Mouse (Mus musculus): ENCODE results near the gene 4930562C15Rik. TPM values are rescaled to one million over a fixed set of nuclear protein-coding genes. Genes with fewer than 3 reads are reported as not detected.

The 4930562C15Rik gene
- total RNA-seq, 2 experiments from 2014 or later: not detected

DNA sequence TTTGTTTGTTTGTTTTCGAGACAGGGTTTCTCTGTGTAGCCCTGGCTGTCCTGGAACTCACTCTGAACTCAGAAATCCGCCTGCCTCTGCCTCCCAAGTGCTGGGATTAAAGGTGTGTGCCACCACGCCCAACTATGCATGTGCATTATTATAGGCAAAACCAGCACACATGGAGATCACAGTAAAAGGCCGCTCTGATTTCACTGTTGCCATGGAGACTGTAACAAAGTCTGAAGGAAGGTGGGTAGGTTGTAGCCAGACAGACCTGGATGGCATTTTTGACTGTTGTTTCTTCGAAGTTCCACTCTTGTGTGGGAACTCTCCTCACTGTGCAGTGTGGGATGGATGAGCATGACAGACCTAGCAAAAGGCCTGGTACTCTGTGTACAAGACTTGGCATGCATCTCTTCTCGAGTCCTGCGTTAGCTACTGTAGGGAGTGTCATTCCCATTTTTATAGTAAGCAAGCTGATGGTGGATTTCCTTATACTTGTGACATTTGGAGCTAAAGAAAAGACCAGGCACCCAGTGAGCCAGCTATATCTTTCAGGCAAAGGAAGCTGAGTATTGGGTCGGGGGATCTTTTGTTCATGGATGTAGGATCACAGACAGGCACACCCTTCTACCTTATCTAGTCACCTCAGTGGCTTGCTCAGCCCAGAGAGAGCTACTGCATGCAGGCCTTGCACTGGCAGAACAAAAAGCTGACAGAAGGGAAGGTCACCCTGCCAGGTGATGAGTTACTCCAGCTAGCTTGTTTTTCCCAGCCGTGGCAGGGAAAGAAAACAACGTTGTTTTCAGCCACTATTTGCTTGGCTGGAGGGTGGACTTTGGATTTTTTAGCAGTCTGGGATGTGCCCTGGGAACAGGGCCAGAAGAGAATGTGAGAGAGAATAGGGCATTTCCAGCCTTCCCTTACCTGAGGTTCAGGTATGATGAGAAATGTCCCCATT, 46.5 kb downstream of the 4930562C15Rik start:
- DNase-seq (ENCODE audit: low spot score in 2 of 2): peak in 1 of 2 experiments; percentile 54
- intact Hi-C loops (cut with DNase I): no loop called here

DNA sequence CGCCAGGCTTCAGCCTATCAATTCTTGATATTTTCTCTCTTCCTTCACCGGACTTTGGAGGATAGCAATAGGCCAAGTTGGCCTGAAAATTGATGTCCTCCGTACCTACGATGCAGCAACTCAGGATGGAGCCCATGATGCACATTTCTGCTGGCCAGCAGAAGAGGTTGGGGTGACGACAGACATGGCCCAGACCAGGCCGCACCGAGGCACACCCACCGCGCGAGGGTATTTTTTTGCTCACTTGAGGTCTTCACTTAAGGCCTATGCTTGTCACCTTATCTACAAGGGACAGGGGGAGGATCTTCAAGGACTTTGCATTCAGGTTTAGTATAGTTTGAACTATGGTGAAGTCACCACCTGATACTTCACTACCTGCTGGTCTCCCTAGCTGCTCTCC, 49.7 kb downstream of the 4930562C15Rik start:
- DNase-seq (ENCODE audit: low spot score in 2 of 2): no peak
- intact Hi-C loops (cut with DNase I): no loop called here

DNA sequence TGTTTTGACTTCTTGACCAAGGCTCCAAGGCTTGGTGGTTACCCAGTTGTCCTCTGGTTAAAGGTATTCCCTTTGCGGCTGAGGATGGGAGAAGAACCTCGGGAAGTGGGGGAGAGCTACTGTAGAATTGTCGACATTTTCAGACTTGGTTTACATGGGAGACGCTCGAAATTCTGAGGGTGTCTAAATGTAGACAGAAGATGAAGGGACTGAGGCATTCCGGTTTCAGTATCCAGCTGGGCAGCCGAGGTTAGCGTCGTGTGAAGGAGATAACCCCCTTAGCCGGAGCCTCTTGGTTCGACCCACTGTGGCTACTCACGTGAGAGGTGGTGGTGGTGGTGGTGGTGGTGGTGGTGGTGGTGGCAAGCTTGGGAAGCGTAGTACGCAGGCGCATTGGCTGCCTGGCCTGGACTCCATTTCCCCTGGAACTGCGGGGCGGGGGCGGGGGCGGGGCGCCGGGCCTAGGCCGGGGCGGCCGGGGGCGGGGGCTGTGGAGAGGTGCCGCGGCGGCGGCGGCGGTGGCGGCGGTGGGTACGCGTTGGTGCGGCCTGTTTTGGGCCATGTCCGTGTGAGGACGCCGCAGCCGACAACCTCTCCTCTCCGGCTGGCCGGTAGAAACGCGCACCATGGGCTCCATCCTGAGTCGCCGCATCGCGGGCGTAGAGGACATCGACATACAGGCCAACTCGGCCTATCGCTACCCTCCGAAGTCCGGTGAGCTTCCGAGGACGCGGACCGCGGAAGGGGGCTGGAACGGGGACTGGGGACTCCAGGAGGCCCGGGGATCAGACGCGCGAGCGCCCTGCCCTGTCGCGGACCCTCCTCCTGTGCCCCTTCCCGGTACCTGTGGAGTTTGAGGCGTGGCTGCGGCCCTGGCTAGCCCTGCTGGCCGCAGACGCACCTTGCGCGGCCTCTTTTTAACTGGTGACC, 50.8 kb downstream of the 4930562C15Rik start, which contains the start of gene Mgrn1:
Gene Mgrn1, plus strand, starts transcription at position 490 of the 930 bp plus-strand sequence.
- intact Hi-C loops (cut with DNase I): loop anchor here (2.0 kb wide), 2 partner anchors 27 to 79 kb away; partner anchors contain the start of gene Anks3
- peak; percentile 86 to 90 for DNase-seq (ENCODE audit: low spot score in 2 of 2)

DNA sequence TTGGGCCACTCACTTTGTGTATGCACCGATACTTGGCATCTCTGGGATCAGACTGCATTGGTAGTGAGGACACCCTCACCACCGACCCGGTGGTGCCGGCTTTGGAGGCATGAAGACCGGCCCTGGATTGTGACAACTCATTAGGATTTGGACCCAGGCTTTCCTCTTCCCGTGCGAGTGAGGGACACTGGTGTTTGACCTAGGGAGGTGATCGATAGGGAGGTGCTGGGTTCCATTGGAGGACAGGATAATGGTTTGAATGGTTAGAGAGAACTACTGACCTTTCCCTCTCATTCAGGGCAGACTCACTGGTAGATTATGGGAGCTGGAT, 51.4 kb downstream of the 4930562C15Rik start:
- DNase-seq (ENCODE audit: low spot score in 2 of 2): no peak
- intact Hi-C loops (cut with DNase I): loop anchor here (2.0 kb wide), 2 partner anchors 26 to 78 kb away; partner anchors contain the start of gene Anks3

DNA sequence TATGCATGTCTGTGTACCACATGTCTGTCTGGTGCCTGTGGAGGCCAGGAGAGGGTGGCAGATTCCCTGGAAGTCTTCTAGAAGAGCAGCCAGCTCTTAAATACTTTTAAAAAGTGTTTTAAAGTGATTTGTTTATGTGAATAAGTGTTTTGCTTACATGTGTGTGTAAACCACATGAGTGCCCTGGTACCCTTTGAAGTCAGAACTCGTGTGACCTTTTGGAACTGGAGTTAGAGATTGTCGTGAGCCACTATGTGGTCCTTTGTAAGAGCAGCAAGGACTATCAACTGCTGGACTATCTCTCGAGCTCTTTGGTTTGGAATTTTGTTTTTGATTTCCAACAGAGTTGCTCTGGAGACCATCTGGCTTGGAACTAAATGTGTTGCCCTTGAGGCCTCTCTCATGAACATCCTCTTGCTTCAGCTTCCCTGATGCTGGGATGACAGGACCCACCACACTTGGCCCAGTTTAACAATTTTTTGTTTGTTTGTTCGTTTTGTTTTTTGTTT, 55.0 kb downstream of the 4930562C15Rik start:
- DNase-seq (ENCODE audit: low spot score in 2 of 2): no peak
- intact Hi-C loops (cut with DNase I): no loop called here

DNA sequence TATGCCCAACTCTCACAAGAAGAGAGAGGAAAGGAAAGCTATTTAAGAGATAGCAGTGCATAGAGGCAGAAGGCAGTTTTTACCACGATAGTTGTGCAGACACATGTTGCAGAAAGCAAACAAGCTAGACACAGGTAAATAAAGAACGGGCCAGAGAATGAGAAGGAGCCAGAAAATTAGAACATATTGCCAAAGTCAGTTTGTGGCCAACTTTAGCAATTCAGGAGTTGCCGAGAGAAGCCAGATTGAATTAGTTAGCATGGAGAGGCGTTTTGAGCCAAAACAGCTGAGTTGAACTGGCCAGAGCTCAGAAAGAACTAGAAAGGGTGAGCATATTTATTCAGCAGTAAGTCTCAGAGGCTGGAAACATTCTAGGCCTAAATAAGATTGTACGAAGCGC, 57.0 kb downstream of the 4930562C15Rik start:
- intact Hi-C loops (cut with DNase I): no loop called here
- no peak for DNase-seq (ENCODE audit: low spot score in 2 of 2)

DNA sequence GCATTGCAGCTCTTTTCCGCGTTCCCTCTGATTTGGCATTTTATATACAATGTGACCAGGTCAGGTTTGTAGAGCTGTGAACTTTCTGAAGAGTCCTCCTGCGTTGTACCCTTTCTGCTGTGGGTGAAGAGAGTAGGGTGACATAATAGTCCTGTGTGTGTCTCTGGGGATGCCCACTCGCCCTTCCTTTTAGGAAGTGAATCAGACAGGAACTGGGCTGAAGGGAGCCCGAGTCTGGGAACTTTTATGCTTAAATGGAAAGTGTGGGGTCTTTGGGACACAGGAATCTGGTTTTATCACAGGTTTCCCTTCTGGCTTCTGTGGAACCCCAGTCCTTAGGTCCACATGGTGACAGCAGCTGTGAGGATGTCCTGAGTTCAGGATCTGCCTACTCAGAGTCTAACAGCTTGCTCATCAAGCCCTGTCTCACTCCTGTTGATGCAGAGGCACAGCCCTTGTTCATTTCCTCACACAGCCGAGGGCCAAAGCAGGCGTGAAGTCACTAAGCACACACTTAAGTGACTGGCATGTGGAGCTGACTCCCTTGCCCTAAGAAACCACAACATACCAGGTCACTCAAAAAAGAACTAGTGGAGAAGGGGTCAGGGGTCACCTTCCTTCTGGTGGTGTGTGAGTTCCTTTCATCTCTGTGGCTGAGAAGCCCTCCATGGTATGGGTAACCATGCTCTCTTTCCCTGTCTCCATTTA, 59.1 kb downstream of the 4930562C15Rik start:
- DNase-seq (ENCODE audit: low spot score in 2 of 2): no peak
- intact Hi-C loops (cut with DNase I): no loop called here

DNA sequence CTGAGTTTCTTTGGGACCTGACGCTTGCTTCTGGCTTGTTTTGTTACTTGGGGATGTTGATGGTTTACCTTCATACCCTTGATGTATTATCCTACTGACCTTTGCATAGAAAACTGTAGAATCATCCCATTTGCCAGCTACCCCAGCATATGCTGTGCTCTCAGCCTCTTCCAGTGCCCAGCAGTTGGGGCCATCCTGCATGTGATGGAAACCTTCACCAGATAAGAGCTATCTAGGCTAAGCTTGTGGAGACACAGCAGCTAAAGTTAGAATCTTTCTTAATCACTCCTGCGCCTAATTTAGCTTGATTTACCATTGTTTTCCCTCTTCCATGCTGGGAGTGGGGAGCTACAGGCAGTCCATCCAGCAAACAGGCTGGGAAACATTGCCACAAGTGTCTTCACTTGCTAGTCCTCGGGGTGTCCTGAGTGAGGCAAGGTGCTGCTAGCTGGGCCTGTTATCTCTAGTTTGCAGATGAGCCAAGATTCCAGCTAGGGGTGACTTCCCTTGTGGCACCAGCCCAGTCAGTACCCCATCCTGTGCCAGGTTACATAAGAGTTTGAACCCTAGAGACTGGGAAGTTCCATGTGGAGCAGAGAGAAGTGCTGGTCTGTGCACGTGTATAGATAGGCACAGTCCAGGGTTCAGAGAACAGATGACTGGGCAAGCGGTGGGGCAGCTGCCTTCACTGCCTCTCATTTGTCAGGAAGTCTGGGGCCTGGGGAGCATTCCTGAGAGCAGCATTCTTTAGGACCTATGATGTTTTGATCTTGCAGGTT, 61.2 kb downstream of the 4930562C15Rik start:
- intact Hi-C loops (cut with DNase I): no loop called here
- DNase-seq (ENCODE audit: low spot score in 2 of 2): peak in 1 of 2 experiments; percentile 21

DNA sequence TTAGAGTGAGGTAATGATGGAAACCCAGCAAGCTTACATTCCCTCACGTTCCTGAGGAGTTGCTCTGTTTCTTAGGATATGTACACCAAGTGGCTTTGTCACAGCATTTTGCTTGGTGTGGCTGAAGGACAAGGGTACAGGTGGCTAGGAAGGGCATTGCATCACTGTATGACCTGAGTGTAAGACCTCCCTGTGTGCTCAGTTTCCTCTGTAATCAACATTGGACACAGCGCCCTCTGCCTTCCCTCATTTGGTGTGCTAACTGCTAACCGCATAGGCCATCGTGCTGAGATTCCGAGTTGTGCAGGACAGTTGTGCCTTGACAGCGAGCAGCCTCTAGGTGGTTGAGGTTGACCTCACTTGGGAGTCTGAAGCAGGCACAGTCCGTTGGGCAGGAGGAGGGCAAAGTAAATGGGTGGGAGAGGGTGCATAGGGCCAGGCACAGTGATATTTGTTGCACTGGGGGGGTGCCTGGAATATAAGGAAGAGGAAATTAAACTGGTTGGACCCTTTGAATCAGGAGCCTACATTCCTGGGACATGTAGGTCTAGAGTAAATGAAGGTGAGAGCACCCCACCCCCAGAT, 62.0 kb downstream of the 4930562C15Rik start:
- DNase-seq (ENCODE audit: low spot score in 2 of 2): no peak
- intact Hi-C loops (cut with DNase I): no loop called here

DNA sequence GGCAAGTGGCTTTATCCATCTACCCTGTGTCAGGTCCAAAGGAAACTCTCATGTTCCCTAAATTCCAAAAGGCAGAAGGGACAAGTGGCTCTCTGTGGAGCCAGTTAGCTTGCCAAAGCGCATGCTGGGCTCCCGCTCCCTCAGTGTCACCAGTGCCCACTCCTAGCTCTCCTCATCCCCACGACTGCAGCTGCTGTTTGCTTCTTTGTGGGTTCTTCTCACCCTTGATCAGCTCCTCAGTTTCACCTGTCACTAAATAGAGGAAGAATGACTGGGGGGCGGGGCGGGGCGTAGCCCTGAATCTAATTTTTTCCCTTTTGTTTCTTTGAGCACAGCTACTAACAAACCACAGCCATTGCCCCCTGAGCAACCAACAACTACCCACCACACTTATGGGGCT, 63.7 kb downstream of the 4930562C15Rik start:
- intact Hi-C loops (cut with DNase I): no loop called here
- no peak for DNase-seq (ENCODE audit: low spot score in 2 of 2)

DNA sequence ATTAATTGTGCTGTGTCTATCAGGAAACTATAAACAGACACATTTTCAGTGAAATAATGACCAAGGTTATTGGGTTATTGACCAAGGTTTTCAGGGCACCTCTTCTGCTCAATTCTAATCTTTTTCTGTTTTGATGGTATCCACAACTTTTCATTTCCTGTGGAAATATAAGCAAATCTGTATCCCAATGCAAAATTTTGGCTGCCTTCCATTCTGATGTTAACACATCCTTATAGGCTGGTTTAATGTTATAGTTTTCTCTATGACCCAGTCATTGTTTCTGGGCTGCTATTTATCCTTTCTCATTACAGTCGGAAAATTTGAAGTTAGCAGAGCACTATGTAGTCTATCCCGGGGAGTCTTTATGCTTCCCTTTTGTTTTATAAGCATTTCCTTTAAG, 64.5 kb downstream of the 4930562C15Rik start:
- intact Hi-C loops (cut with DNase I): no loop called here

DNA sequence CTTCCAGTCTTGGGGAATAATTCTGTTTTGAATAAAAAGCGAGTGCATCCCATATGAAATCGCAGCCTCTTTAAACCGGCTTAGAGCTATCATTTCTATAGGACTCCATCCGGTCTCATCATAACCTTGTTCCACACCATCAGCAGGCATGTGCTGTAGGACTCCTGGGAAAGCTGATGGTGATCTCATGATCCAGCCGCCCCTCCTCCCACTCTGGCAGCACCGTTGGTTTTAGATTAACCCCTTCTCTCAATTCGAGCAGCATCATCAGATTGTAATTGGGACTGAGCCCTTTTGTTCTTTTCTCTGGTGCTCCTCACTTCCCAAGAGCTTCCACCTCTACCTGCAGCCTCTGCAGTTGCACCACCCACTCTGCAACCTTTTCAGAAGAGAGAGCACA, 66.0 kb downstream of the 4930562C15Rik start:
- intact Hi-C loops (cut with DNase I): no loop called here
- no peak for DNase-seq (ENCODE audit: low spot score in 2 of 2)

More for the DNA sequence above, 64.5 kb downstream of the 4930562C15Rik start:
- no peak for DNase-seq (ENCODE audit: low spot score in 2 of 2)

DNA sequence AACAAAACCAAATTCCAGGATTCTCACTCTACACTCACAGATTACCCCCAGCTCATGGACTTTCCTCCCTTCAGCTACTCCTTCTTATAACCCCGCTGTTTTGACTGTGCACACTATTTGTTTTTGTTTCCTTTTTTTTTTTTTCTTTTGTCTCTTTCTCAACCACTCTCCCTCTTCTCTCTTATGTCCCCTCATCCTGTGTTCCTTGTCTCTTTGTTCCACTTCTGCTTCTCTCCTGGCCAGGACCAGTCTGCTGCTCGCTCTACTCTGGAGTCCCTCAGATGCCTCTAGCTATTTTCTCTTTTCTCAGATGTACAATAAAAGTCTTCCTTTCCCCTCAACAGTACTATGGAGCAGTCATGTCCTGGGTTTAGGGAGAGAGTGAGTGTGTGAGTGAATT, 67.2 kb downstream of the 4930562C15Rik start:
- DNase-seq (ENCODE audit: low spot score in 2 of 2): no peak
- intact Hi-C loops (cut with DNase I): no loop called here

DNA sequence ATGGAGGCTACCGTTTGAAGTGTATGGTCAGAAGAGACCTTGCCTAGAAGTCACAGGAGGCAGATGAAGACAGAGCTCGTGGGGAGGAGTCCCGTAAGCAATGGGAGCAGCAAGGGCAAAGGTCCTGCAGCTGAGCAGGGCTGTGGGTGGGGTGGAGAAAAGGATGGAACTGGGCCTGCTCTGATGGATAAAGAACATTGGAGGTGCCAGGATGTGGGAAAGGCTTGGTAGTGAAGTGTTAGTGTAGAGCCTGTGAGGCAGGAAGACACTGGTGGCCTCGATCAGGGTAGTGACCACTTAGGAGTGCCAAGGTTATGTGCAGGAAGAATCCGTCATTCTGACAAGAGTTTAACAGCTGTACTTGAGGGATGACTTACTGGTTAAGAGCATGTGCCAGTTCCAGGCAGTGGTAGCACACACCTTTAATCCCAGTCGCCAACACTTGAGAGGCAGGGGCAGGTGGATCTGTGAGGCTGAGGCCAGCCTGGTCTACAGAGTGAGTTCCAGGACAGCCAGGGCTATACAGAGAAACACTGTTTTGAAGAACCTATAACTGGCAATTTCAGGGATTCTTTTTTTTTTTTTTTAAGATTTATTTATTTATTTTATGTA, 68.4 kb downstream of the 4930562C15Rik start:
- intact Hi-C loops (cut with DNase I): no loop called here

DNA sequence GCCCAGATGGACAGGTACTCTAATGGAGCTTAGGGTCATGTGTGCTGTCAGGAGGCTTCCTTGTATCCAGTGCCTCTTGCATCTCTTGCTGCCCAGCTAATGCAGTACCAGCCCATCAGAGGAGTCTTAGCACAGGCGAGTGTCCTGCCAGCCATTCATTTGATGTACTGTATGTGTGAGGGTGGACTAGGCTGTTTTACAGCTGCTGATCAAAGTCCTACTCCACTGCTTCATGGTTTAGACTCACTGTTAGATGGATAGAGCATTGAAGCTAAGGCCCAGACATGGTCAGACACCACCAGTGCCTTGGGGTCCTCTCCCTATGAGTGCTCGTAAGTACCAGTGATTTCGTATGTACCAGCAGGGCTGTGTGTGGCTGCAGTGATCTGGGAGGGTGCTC, 69.7 kb downstream of the 4930562C15Rik start:
- no peak for DNase-seq (ENCODE audit: low spot score in 2 of 2)
- intact Hi-C loops (cut with DNase I): no loop called here

More for the DNA sequence above, 68.4 kb downstream of the 4930562C15Rik start:
- no peak for DNase-seq (ENCODE audit: low spot score in 2 of 2)

DNA sequence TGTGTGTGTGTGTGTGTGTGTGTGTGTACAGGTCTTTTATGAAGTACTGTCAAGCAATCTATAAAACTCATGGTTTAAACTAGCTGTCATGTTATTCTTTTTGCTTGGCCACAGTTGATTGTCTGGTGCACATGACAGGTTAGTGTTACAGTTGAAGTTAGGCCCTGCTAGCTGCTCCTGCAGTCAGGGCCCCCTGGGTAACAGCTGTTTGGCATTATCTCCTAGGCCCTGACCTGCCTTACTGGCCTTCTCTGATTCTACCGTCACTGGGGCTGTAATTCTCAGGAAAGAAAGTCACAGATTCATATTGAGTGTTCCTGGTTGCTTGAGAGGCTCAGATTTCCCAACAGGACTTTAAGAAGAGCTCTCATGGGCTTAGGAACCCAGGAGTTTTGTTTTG, 70.4 kb downstream of the 4930562C15Rik start:
- intact Hi-C loops (cut with DNase I): no loop called here
- DNase-seq (ENCODE audit: low spot score in 2 of 2): no peak

DNA sequence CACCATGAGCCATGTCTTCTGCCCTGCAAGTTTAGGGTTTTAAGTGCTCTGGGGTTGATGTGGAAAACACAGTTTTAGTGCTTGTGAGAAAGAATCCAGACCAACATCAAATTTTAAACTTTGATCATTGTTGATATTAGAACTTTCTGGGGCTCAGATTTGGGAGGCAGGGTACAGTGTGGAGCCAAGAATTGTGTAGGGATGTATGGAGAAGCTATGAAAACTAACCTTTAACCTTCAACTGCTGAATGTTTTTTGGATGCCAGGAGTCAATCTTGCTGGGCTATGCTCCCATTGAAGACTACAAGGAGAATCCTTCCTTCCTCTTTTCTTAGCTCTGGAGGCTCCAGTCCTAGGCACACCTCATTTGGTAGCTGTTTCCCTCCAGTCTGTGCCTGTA, 71.3 kb downstream of the 4930562C15Rik start:
- intact Hi-C loops (cut with DNase I): no loop called here
- DNase-seq (ENCODE audit: low spot score in 2 of 2): no peak

DNA sequence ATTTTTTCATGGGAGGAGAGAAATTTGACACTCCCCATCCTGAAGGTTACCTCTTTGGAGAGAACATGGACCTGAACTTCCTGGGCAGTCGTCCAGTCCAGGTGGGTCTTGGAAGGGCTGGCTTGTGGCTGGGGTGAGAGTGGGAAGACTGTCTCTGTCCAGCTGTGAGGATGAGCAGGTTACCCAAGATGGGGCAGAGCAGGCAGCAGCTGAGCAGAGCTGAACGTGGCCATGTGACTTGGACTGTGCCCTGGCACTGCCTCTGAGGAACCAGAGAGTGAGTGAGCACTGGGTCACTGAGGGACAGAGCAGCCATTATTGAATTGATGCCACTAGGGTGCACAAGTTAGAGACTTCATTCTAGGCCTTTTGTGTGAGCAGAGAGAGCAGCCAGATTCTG, 72.2 kb downstream of the 4930562C15Rik start:
- no peak for DNase-seq (ENCODE audit: low spot score in 2 of 2)
- intact Hi-C loops (cut with DNase I): no loop called here
